Mouse (Mus musculus) left cerebral cortex, postnatal 10 days (tissue): Measurements from ENCODE around the gene Kcng4. TPM values are rescaled to one million over a fixed set of nuclear protein-coding genes. Genes with fewer than 3 reads are reported as not detected.

ENCODE experiments used
- DNase-seq, 2 experiments: peaks; one replicate each; pipeline ENCODE4 v3.0.0; 2021 to 2022; ENCODE audit warnings: low spot score in 2 of 2, mixed read lengths in 1 of 2; ENCODE audit errors: extremely low spot score in 1 of 2
- intact Hi-C: fragments of 180-260 bp; cut with DNase I; formaldehyde crosslinking; loops from one replicate; pipeline ENCODE4 v1.15.1; 2025
- total RNA-seq, 2 experiments: library from RNA; stranded (reverse); gene quantifications; 2 replicates each; pipeline ENCODE4 v1.2.3; 2021

Kcng4 gene
- total RNA-seq, 2 experiments from 2014 or later, result 0.55 to 0.60 TPM

DNA sequence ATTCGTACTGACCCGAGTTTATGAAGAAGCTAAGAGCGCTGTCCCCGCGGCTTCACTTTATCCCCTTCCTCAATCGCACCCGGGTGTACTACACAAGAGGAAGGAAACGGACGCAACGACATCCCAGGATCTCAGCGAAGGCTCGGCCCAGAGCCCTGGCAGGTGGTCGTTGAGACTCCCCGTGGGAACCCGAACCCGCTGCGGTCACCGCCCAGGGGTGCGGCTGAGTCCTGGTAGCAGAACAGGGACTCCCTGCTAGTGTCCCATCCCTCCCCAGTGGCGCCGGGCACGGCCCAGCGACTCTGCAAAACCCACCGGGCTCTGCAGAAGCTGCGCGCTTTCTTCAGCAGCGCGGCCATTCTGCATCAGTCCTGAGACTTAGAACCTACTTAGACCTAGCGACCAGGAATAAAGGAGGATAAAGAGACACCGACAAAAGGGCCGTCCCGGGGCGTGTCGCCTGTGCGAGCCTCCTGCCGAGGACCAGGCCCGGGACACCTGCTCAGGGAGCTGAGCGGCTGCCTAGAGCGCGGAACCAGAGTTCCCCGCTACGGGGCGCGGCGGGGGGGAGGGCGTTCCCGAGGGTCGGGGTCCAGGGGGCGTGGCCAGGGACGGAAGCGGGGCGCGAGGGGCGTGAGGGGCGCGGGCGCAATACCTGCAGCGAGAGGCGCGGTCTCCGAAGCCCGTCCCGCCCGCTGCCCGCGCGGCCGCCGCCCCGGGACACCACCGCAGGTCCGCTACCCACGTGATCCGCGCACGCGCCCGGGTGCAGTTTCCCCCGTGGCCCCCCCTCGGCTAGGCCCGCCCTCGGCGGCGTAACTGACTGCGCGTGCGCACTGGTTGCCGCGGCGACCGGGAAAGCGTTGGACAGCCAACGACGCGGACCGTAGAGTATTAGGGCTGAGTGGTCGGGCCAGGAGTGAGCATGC, 60.8 kb downstream of the Kcng4 start, which contains the start of the genes Hsdl1 and Dnaaf1:
Hsdl1 (minus strand) TSS at position 747 of the 929 bp plus-strand sequence.
Dnaaf1 (plus strand) TSS at position 799 of the 929 bp plus-strand sequence.
- intact Hi-C loops, result no loop called here
- DNase-seq, result peak; percentile 90 to 97

Other genes with a start within 250 kb of the Kcng4 start
- gene Mlycd, start 240.8 kb downstream of the Kcng4 start, total RNA-seq, result 10 to 100 TPM; 23.4 to 24.6 TPM
- 1 to 10 TPM in 1 of 2 experiments, not detected in 1; 1.2 TPM for gene Osgin1, start 201.6 kb downstream of the Kcng4 start, total RNA-seq
- gene Necab2, start 189.0 kb downstream of the Kcng4 start, total RNA-seq, result 10 to 100 TPM; 51.6 to 63.6 TPM
- under 1 TPM in 1 of 2 experiments, not detected in 1; 0.45 TPM for gene Slc38a8, start 134.0 kb downstream of the Kcng4 start, total RNA-seq
- 10 to 100 TPM; 59.1 to 70.0 TPM for gene Mbtps1, start 76.9 kb downstream of the Kcng4 start, total RNA-seq
- 10 to 100 TPM; 48.3 to 56.2 TPM for gene Hsdl1, start 60.5 kb downstream of the Kcng4 start, total RNA-seq
- gene Dnaaf1, start 60.4 kb downstream of the Kcng4 start, total RNA-seq, result not detected
- 10 to 100 TPM; 11.2 to 12.5 TPM for gene Taf1c, start 30.5 kb downstream of the Kcng4 start, total RNA-seq
- not detected for gene Adad2, start 22.9 kb downstream of the Kcng4 start, total RNA-seq
- 1 to 10 TPM; 4.5 to 5.7 TPM for gene Wfdc1, start 30.7 kb upstream of the Kcng4 start, total RNA-seq
- under 1 TPM; 0.55 to 0.79 TPM for gene Atp2c2, start 64.3 kb upstream of the Kcng4 start, total RNA-seq
- gene Tldc1, start 142.7 kb upstream of the Kcng4 start, total RNA-seq, result 10 to 100 TPM; 14.2 to 15.9 TPM
- 100 to 1,000 TPM in 1 of 2 experiments, 10 to 100 TPM in 1; 96.5 to 100 TPM for gene Cotl1, start 204.9 kb upstream of the Kcng4 start, total RNA-seq
- gene Klhl36, start 226.6 kb upstream of the Kcng4 start, total RNA-seq, result 1 to 10 TPM; 7.3 to 8.2 TPM